Mouse (Mus musculus) neural tube, embryonic 13.5 days (tissue): ENCODE results near the gene Elmo1. TPM values are rescaled to one million over a fixed set of nuclear protein-coding genes. Genes with fewer than 3 reads are reported as not detected.

Experiments
- ATAC-seq: fragments of 200-750 bp; cut with Nextera tagmentation; 2 replicates; pipeline ENCODE4 v1.8.0; 2017; ENCODE audit warnings: low read depth, mild to moderate bottlenecking, moderate TSS enrichment, moderate library complexity
- H3K27ac ChIP-seq: fragments of 300-500 bp; sonication (generic); replicated peaks from 2 replicates; pipeline ENCODE4 v1.5.1; 2015; ENCODE audit warnings: moderate library complexity, mild to moderate bottlenecking, inconsistent platforms
- H3K27me3 ChIP-seq: fragments of 300-500 bp; sonication (generic); 2 replicates; pipeline ENCODE4 v1.6.1; 2015; ENCODE audit warnings: mild to moderate bottlenecking, inconsistent platforms
- H3K36me3 ChIP-seq: fragments of 300-500 bp; sonication (generic); 2 replicates; pipeline ENCODE4 v1.6.1; 2015; ENCODE audit warnings: mild to moderate bottlenecking, inconsistent platforms
- H3K4me1 ChIP-seq: fragments of 300-500 bp; sonication (generic); replicated peaks from 2 replicates; pipeline ENCODE4 v1.6.1; 2015; ENCODE audit warnings: inconsistent platforms
- H3K4me2 ChIP-seq: fragments of 300-500 bp; sonication (generic); 2 replicates; pipeline ENCODE4 v1.6.1; 2015; ENCODE audit warnings: inconsistent platforms, mild to moderate bottlenecking, moderate library complexity
- H3K4me3 ChIP-seq: fragments of 300-500 bp; sonication (generic); 2 replicates; pipeline ENCODE4 v1.5.1; 2015; ENCODE audit warnings: mild to moderate bottlenecking, inconsistent platforms
- H3K9ac ChIP-seq: fragments of 300-500 bp; sonication (generic); 2 replicates; pipeline ENCODE4 v1.6.1; 2015; ENCODE audit warnings: moderate library complexity, mild to moderate bottlenecking, inconsistent platforms
- H3K9me3 ChIP-seq: fragments of 300-500 bp; sonication (generic); 2 replicates; pipeline ENCODE4 v1.6.1; 2016; ENCODE audit warnings: inconsistent platforms
- WGBS: fragments of 180-500 bp; shearing (Covaris S2); methylation state at CpG from one replicate; pipeline ENCODE4 v1.1.7; 2015; 5-methylcytosine and 5-hydroxymethylcytosine counted together
- polyA plus RNA-seq: library from polyadenylated mRNA; unstranded; fragments of >200 nt; fragmentation: Nextera tagmentation; extraction: Ambion mirVana; gene quantifications from 2 replicates; pipeline ENCODE4 v1.2.1, GENCODE M21; 2015

Elmo1 gene
- polyA plus RNA-seq, 1 experiment from 2014 or later = 48.4 TPM

DNA sequence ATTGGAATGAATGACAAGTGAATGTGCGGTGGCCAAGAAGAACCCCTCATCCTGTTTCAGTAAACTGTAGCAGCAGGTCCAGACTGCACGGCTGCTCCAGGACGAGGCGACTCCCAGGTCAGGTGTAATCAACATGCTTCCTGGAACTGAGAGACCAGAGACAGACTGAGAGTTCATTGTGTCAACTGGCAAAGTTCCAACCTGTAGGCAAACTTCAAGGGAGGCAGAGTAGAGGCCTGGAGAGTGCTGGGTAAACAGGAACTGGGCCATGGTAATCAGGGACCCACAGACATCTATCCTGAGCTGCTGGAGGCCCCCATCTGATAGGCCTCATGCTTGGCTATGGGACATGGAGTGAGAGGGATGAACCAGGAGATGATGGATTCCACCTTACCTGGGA lies 57.3 kb downstream of the Elmo1 start:
- peaks cover under 1% of the 10 kb centered on the region; the same call in 1 of the 2 replicates for H3K4me1 ChIP-seq
- ATAC-seq = 0 out of 2 replicates have a peak, but pooled peaks have one; percentile 10
- 75% methylated on average over 4 of the region's 4 CpGs for WGBS
- no peak overlapping the region for H3K9ac ChIP-seq
- H3K36me3 ChIP-seq = no peaks in the 10 kb centered on the region
- no peaks in the 10 kb centered on the region for H3K27me3 ChIP-seq
- no peak overlapping the region for H3K4me2 ChIP-seq
- H3K27ac ChIP-seq = no peak overlapping the region
- no peak overlapping the region for H3K4me3 ChIP-seq
- no peaks in the 10 kb centered on the region for H3K9me3 ChIP-seq

GRCm38 (mm10) chr13:20150130-20150835 lies 59.9 kb downstream of the Elmo1 start:
- H3K4me2 ChIP-seq = no peak overlapping the region
- no peaks in the 10 kb centered on the region for H3K27me3 ChIP-seq
- H3K9ac ChIP-seq = no peak overlapping the region
- no peak for ATAC-seq
- H3K36me3 ChIP-seq = no peaks in the 10 kb centered on the region
- no peaks in the 10 kb centered on the region for H3K9me3 ChIP-seq
- 85% methylated on average over 11 of the region's 11 CpGs for WGBS
- no peaks in the 10 kb centered on the region for H3K4me1 ChIP-seq
- H3K27ac ChIP-seq = no peak overlapping the region
- H3K4me3 ChIP-seq = no peak overlapping the region

- Histone ChIP-seq H3K36me3 (no peaks in the 10 kb centered on the region), H3K9ac (no peak overlapping the region), H3K27me3 (no peaks in the 10 kb centered on the region), H3K9me3 (no peaks in the 10 kb centered on the region), H3K27ac (no peak overlapping the region), H3K4me2 (no peak overlapping the region), H3K4me3 (no peak overlapping the region), H3K4me1 (no peaks in the 10 kb centered on the region)
- WGBS = 48% methylated on average over 4 of the region's 4 CpGs
- ATAC-seq = no peak
Observed at GRCm38 (mm10) chr13:20151302-20151978, 61.0 kb downstream of the Elmo1 start.

DNA sequence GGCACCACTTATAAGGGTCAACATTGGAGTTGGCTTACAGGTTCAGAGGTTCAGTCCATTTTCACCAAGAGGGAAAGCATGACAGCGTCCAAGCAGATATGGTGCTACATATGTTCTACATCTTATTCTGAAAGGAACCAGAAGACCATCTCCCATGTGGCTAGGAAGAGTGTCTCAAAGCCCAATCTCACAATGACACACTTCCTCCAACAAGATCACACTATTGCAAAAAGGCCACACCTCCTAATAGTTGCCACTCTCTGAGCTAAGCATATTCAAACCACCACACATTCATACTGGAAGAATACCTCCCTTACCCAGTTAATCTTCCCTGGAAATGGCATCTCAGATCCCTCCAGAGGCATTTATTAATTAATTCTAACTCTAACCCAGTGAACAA lies 66.7 kb downstream of the Elmo1 start:
- no peaks in the 10 kb centered on the region for H3K36me3 ChIP-seq
- no peak overlapping the region for H3K9ac ChIP-seq
- H3K4me1 ChIP-seq = no peaks in the 10 kb centered on the region
- no peak overlapping the region for H3K4me3 ChIP-seq
- no peaks in the 10 kb centered on the region for H3K9me3 ChIP-seq
- no peak for ATAC-seq
- no peak overlapping the region for H3K4me2 ChIP-seq
- H3K27ac ChIP-seq = no peak overlapping the region
- WGBS = 95% methylated on average over 1 of the region's 1 CpGs
- H3K27me3 ChIP-seq = no peaks in the 10 kb centered on the region

DNA sequence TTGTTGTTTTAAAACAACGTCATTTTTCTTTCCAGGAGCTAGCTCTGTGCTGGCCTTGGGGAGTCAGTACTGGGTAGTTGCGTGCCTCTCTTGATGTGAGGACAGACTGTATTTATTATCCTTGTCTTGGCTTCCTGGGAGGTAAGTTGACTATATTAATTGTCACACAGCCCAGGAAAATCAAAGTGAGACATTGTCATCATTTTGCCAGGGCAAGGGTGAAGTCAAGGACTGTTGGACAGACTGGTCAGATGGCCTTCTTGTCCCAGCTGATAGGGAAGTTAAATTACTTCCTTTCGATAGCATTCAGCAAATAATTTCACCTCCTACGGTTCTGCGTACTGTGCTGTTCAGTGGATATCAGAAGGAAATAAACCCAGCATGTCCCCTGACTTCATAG lies 67.1 kb downstream of the Elmo1 start:
- no peaks in the 10 kb centered on the region for H3K27me3 ChIP-seq
- WGBS = 73% methylated on average over 5 of the region's 5 CpGs
- ATAC-seq = no peak
- H3K4me1 ChIP-seq = no peaks in the 10 kb centered on the region
- H3K9me3 ChIP-seq = no peaks in the 10 kb centered on the region
- no peak overlapping the region for H3K4me2 ChIP-seq
- H3K9ac ChIP-seq = no peak overlapping the region
- H3K36me3 ChIP-seq = no peaks in the 10 kb centered on the region
- no peak overlapping the region for H3K27ac ChIP-seq
- H3K4me3 ChIP-seq = no peak overlapping the region

DNA sequence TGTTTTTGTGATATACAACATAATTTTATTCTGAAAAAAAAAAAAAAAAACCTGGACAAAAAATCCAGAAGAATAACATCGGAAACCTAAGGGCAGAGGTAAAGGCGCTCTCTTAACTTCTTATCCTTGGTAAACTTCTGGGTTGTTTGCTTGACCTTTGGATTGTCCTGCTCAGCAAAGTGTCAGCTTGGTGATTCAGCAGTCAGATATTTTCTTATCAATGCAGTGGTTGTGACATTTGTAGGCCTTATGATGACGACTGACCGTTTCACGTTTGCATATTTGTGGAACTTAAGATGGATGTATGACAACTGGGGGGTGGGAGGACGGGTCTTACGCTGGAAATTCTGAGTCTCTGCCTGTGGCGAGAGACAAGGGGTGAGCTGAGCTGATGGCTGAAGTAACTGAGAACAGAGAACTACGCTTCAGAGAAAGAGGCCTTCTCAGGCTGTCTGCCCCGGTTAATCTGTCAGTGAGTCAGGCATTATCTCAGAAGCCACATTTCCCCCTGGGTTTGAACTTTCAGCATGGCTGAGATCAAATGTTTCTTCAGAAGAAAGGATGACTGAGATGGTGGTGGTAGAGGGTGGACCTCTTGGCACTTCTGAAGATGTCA lies 73.1 kb downstream of the Elmo1 start:
- Histone ChIP-seq H3K4me1 (no peaks in the 10 kb centered on the region), H3K36me3 (no peaks in the 10 kb centered on the region), H3K9ac (no peak overlapping the region), H3K27ac (no peak overlapping the region), H3K27me3 (no peaks in the 10 kb centered on the region), H3K4me3 (no peak overlapping the region), H3K4me2 (no peak overlapping the region), H3K9me3 (no peaks in the 10 kb centered on the region)
- WGBS = 81% methylated on average over 10 of the region's 10 CpGs
- no peak for ATAC-seq

DNA sequence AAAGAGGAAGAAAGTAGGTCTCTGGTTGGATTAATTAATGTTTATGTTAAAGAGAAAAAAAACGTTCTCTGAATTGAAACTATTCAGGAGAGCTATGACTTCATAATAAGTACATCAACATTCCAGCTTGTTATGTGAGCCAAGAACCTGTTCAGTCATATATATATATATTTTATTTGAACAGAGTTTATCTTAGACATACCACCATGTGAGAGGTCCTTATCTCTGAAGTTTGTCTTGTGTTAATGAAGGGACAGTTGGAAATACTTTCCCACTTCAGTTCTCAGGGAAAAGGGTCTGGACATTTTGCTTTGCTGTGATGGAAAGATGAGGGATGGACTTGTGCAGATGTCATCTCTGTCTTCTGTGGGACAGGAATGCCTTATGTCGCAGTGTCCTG lies 74.4 kb downstream of the Elmo1 start:
- H3K27ac ChIP-seq = no peak overlapping the region
- H3K27me3 ChIP-seq = no peaks in the 10 kb centered on the region
- ATAC-seq = no peak
- no peak overlapping the region for H3K9ac ChIP-seq
- no peaks in the 10 kb centered on the region for H3K36me3 ChIP-seq
- no peaks in the 10 kb centered on the region for H3K4me1 ChIP-seq
- no peaks in the 10 kb centered on the region for H3K9me3 ChIP-seq
- H3K4me2 ChIP-seq = no peak overlapping the region
- WGBS = 96% methylated on average over 2 of the region's 2 CpGs
- no peak overlapping the region for H3K4me3 ChIP-seq

- H3K9ac ChIP-seq = no peak overlapping the region
- ATAC-seq = no peak
- H3K4me1 ChIP-seq = no peaks in the 10 kb centered on the region
- 0 out of 2 replicates have a peak overlapping the region, but pooled peaks have one; percentile 30 for H3K27ac ChIP-seq
- 37% methylated on average over 10 of the region's 10 CpGs for WGBS
- no peak overlapping the region for H3K4me2 ChIP-seq
- no peaks in the 10 kb centered on the region for H3K36me3 ChIP-seq
- H3K9me3 ChIP-seq = no peaks in the 10 kb centered on the region
- no peak overlapping the region for H3K4me3 ChIP-seq
- no peaks in the 10 kb centered on the region for H3K27me3 ChIP-seq
Observed at GRCm38 (mm10) chr13:20173987-20174654, 83.7 kb downstream of the Elmo1 start.

DNA sequence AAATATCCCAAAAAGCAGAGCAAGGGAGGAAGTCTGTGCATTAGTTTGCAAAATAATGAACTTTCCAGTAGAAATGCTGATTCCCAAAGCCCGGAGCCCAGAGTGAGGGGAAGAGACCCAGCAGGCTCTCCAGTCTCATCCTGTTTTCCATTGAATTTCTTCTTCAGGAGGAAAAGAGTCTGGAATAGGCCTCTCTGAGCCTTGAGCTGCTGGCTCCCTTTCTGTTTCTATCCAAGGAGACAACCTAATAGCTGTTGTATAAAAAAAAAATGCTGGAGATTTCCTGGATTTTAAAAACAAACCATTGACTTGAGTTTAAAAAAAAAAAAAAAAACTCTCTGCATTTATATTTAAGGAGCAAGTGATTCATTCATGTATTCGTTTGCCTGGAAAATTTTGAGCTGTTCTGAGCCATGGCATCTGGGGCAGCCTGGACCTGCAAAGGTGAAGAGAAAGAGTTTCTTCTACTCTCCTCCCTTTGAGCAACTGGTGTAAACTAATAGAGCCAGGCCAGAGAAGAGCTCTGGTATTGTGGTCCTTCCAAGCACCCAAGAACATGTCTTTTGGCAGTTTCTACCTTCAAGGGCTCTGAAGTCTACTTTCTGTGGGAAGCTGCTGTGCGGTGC lies 84.4 kb downstream of the Elmo1 start:
- Histone ChIP-seq H3K27me3 (no peaks in the 10 kb centered on the region), H3K4me1 (no peaks in the 10 kb centered on the region), H3K9me3 (no peaks in the 10 kb centered on the region), H3K9ac (no peak overlapping the region), H3K4me3 (no peak overlapping the region), H3K27ac (0 out of 2 replicates have a peak overlapping the region, but pooled peaks have one; percentile 30), H3K4me2 (no peak overlapping the region), H3K36me3 (no peaks in the 10 kb centered on the region)
- WGBS = 69% methylated on average over 3 of the region's 3 CpGs
- no peak for ATAC-seq

GRCm38 (mm10) chr13:20180738-20181137 lies 90.3 kb downstream of the Elmo1 start:
- Histone ChIP-seq H3K27ac (no peak overlapping the region), H3K9ac (no peak overlapping the region), H3K4me1 (peaks cover 32% of the 10 kb centered on the region), H3K9me3 (no peaks in the 10 kb centered on the region), H3K27me3 (no peaks in the 10 kb centered on the region), H3K36me3 (no peaks in the 10 kb centered on the region), H3K4me3 (no peak overlapping the region), H3K4me2 (no peak overlapping the region)
- no peak for ATAC-seq
- WGBS = 83% methylated on average over 5 of the region's 5 CpGs

GRCm38 (mm10) chr13:20181321-20181720 lies 90.9 kb downstream of the Elmo1 start:
- H3K27ac ChIP-seq = no peak overlapping the region

More at GRCm38 (mm10) chr13:20181321-20181720, 90.9 kb downstream of the Elmo1 start:
- Histone ChIP-seq H3K4me3 (no peak overlapping the region), H3K36me3 (no peaks in the 10 kb centered on the region), H3K4me2 (no peak overlapping the region), H3K4me1 (peaks cover 32% of the 10 kb centered on the region), H3K9me3 (no peaks in the 10 kb centered on the region), H3K9ac (no peak overlapping the region), H3K27me3 (no peaks in the 10 kb centered on the region)
- no peak for ATAC-seq
- 55% methylated on average over 4 of the region's 4 CpGs for WGBS
